Mouse (Mus musculus) CH12.LX (cell line): ENCODE measurements around the gene T.

ENCODE experiments used
- CTCF ChIP-seq, 2 experiments: IDR thresholded peaks in 1 of 2; conservative IDR thresholded peaks in 1 of 2; 2 replicates each; pipeline ENCODE4 v1.5.1; 2011 to 2012; ENCODE audit warnings: low read depth in 2 of 2, low read length in 2 of 2, improper control_type of control experiment in 1 of 2, inconsistent platforms in 1 of 2, mild to moderate bottlenecking in 1 of 2, moderate library complexity in 1 of 2
- EP300 ChIP-seq: IDR thresholded peaks from 2 replicates; pipeline ENCODE4 v1.6.1; 2011; ENCODE audit warnings: low read length, improper control_type of control experiment
- ETS1 ChIP-seq: conservative IDR thresholded peaks from 2 replicates; pipeline ENCODE4 v1.6.1; 2012; ENCODE audit warnings: low read depth, mild to moderate bottlenecking, inconsistent platforms, low read length, improper control_type of control experiment, moderate library complexity
- GABPA ChIP-seq: IDR thresholded peaks from 2 replicates; pipeline ENCODE4 v1.6.1; 2012; ENCODE audit warnings: low read depth, low read length, improper control_type of control experiment, inconsistent platforms; ENCODE audit not compliant: insufficient replicate concordance
- MAZ ChIP-seq: IDR thresholded peaks from 2 replicates; pipeline ENCODE4 v1.6.1; 2012; ENCODE audit warnings: low read depth, mild to moderate bottlenecking, inconsistent platforms, low read length, improper control_type of control experiment, moderate library complexity
- MXI1 ChIP-seq: IDR thresholded peaks from 2 replicates; pipeline ENCODE4 v1.6.1; 2011; ENCODE audit warnings: mild to moderate bottlenecking, low read depth, low read length, improper control_type of control experiment
- POLR2A ChIP-seq: IDR thresholded peaks from 2 replicates; pipeline ENCODE4 v1.6.1; 2011; ENCODE audit warnings: low read depth, mild to moderate bottlenecking, improper control_type of control experiment, low read length
- RCOR1 ChIP-seq: conservative IDR thresholded peaks from 2 replicates; pipeline ENCODE4 v1.6.1; 2012; ENCODE audit warnings: low read depth, mild to moderate bottlenecking, inconsistent platforms, low read length, improper control_type of control experiment
- SIN3A ChIP-seq: IDR thresholded peaks from 2 replicates; pipeline ENCODE4 v1.6.1; 2012; ENCODE audit warnings: low read length, improper control_type of control experiment, inconsistent platforms
- UBTF ChIP-seq: IDR thresholded peaks from 2 replicates; pipeline ENCODE4 v1.6.1; 2012; ENCODE audit warnings: low read depth, mild to moderate bottlenecking, inconsistent platforms, low read length, improper control_type of control experiment, moderate library complexity
- ZNF384 ChIP-seq: IDR thresholded peaks from 2 replicates; pipeline ENCODE4 v1.6.1; 2012; ENCODE audit warnings: low read depth, low read length, improper control_type of control experiment, inconsistent platforms

GRCm38 (mm10) chr17:8397946-8398345 is 36.3 kb upstream of the T start:
- TF ChIP-seq RCOR1 (no peak), ZNF384 (no peak), UBTF (no peak), MXI1 (no peak), GABPA (no peak), POLR2A (no peak), CTCF (conservative IDR thresholded peaks at IDR 0.05 in 1 of 2, IDR thresholded peaks at IDR 0.05 in 1 of 2; ENCODE audit: low read depth in 2 of 2, low read length in 2 of 2) (no peak), EP300 (no peak), SIN3A (no peak), ETS1 (no peak), MAZ (no peak)
